30 mouse cellular contexts compared by ENCODE assay signal in genomic region chr9:62235501-62235900, GRCm38 (mm10). TPM values are rescaled to one million over a fixed set of nuclear protein-coding genes. Genes with fewer than 3 reads are reported as not detected.
DNase-seq lines count a peak whose midpoint lies in the region; ATAC-seq and TF ChIP-seq lines count a peak whose summit lies in the region.
"Had no signal": no experiment of that assay in that cellular context is flagged by ENCODE, and none has a peak within 500 bp of the region (broad histone marks: within the 10 kb centered on the region; RNA-seq: fewer than 3 reads in every experiment).

No protein-coding gene starts in this region.

- TF ChIP-seq POLR2A in heart, adult 2 months (IDR thresholded peaks at IDR 0.05; ENCODE audit: insufficient read depth, low read depth, low read length) = no peak

- TF ChIP-seq EP300 in heart, adult 2 months (IDR thresholded peaks at IDR 0.05; ENCODE audit: insufficient read depth, low read depth, low read length) = no peak

- H3K9me3 ChIP-seq in forebrain, embryonic 12.5 days = no peaks in the 10 kb centered on the region
- H3K9me3 ChIP-seq: embryonic facial prominence, embryonic 13.5 days; heart, embryonic 12.5 days; heart, embryonic 15.5 days; hindbrain, embryonic 12.5 days; hindbrain, embryonic 15.5 days had no signal

- no peaks in the 10 kb centered on the region for H3K79me2 ChIP-seq in heart, adult 2 months (replicated peaks; ENCODE audit: control insufficient read depth, insufficient read depth, low read length)

- peak; percentile 35; the same call in 1 of the 2 replicates for ATAC-seq in granulocyte monocyte progenitor cell, adult 5-6 weeks (replicated peaks; ENCODE audit: poor library complexity, severe bottlenecking)
- no peak for ATAC-seq in forebrain, embryonic 12.5 days (ENCODE audit: low FRiP score)
- ATAC-seq: activated CD4-positive, CD25-positive, alpha-beta regulatory T cell, adult 4 months; forebrain, embryonic 13.5 days; forebrain, embryonic 16.5 days; intestine, postnatal 0 days had no signal

- no peaks in the 10 kb centered on the region for H3K36me3 ChIP-seq in heart, adult 2 months (ENCODE audit: control insufficient read depth, insufficient read depth, low read length)
- H3K36me3 ChIP-seq in forebrain, embryonic 12.5 days (replicated peaks) = no peaks in the 10 kb centered on the region
- H3K36me3 ChIP-seq: embryonic facial prominence, embryonic 10.5 days; embryonic facial prominence, embryonic 13.5 days; heart, embryonic 12.5 days; heart, embryonic 15.5 days; hindbrain, embryonic 12.5 days; hindbrain, embryonic 15.5 days had no signal

- DNase-seq in heart, adult 2 months = peak in 1 of 2 experiments; percentile 19
- no peak for DNase-seq in heart, postnatal 25 days (ENCODE audit: low spot score)
- DNase-seq in testis, postnatal 10 days (ENCODE audit: low spot score) = peak; percentile 21
- no peak for DNase-seq in testis, postnatal 14 days (ENCODE audit: low spot score)
- DNase-seq: adrenal gland, adult 8-10 months; adrenal gland, postnatal 36 days; cerebellum, adult 11 months; cerebellum, adult 2 months; cerebellum, adult 9-11 months; cerebellum, postnatal 36 days; embryo, embryonic 11 days; gastrocnemius, postnatal 14 days; heart, postnatal 10 days had no signal

- H3K4me3 ChIP-seq in heart, adult 2 months = no peak overlapping the region
- no peak overlapping the region for H3K4me3 ChIP-seq in forebrain, embryonic 12.5 days (replicated peaks)
- H3K4me3 ChIP-seq: embryonic facial prominence, embryonic 10.5 days; embryonic facial prominence, embryonic 13.5 days; erythroblast, embryonic 14.5 days; forebrain, embryonic 13.5 days; heart, embryonic 12.5 days; heart, embryonic 15.5 days; hindbrain, embryonic 12.5 days; hindbrain, embryonic 15.5 days had no signal

- peak overlapping the region; percentile 43 for H3K27ac ChIP-seq in heart, adult 2 months
- no peak overlapping the region for H3K27ac ChIP-seq in forebrain, embryonic 12.5 days
- H3K27ac ChIP-seq: embryonic facial prominence, embryonic 10.5 days; embryonic facial prominence, embryonic 13.5 days; forebrain, embryonic 13.5 days; heart, embryonic 15.5 days; hindbrain, embryonic 12.5 days; hindbrain, embryonic 15.5 days had no signal

- no peak overlapping the region for H3K9ac ChIP-seq in heart, adult 2 months (ENCODE audit: low read depth, low read length)
- no peak overlapping the region for H3K9ac ChIP-seq in forebrain, embryonic 12.5 days
- H3K9ac ChIP-seq: embryonic facial prominence, embryonic 13.5 days; forebrain, embryonic 13.5 days; heart, embryonic 12.5 days; heart, embryonic 15.5 days; hindbrain, embryonic 12.5 days; hindbrain, embryonic 15.5 days had no signal

- 47% methylated on average over 2 of the region's 2 CpGs for WGBS in heart, adult 2 months
- 91% methylated on average over 2 of the region's 2 CpGs for WGBS in forebrain, embryonic 12.5 days

- TF ChIP-seq CTCF in heart, adult 2 months (IDR thresholded peaks at IDR 0.05) = no peak

- H3K4me2 ChIP-seq in forebrain, embryonic 12.5 days = no peak overlapping the region
- H3K4me2 ChIP-seq: embryonic facial prominence, embryonic 13.5 days; forebrain, embryonic 13.5 days; heart, embryonic 12.5 days; heart, embryonic 15.5 days; hindbrain, embryonic 12.5 days; hindbrain, embryonic 15.5 days had no signal

- no peaks in the 10 kb centered on the region for H3K27me3 ChIP-seq in heart, adult 2 months (ENCODE audit: control insufficient read depth, insufficient read depth, low read length)
- no peaks in the 10 kb centered on the region for H3K27me3 ChIP-seq in forebrain, embryonic 12.5 days
- H3K27me3 ChIP-seq: embryonic facial prominence, embryonic 13.5 days; forebrain, embryonic 13.5 days; heart, embryonic 12.5 days; heart, embryonic 15.5 days; hindbrain, embryonic 12.5 days; hindbrain, embryonic 15.5 days had no signal

- peaks cover 12% of the 10 kb centered on the region for H3K4me1 ChIP-seq in heart, adult 2 months (ENCODE audit: control insufficient read depth, insufficient read depth, low read length)
- H3K4me1 ChIP-seq in forebrain, embryonic 12.5 days = peaks cover 5% of the 10 kb centered on the region; the same call in 1 of the 2 replicates

- intact Hi-C loops in heart, adult 2 months (cut with DNase I) = no loop called here
- intact Hi-C loops in heart, postnatal 25 days (cut with DNase I) = no loop called here

RNA-seq across cellular contexts. Expression of gene Spesp1, which starts 46.5 kb away (rescaled TPM):
- not detected for total RNA-seq in heart, adult 2 months (2021)
- polyA plus RNA-seq in heart, adult 2 months (2012; rRNA removed) = 0.06 and 0.09 TPM in 2 replicates
- total RNA-seq in heart, postnatal 25 days (2021) = not detected
- total RNA-seq in granulocyte monocyte progenitor cell, adult 5-6 weeks (2014; fragmentation: Nextera tagmentation) = not detected in 2 replicates
- total RNA-seq in granulocyte monocyte progenitor cell, adult 5-6 weeks (2017) = not detected in 2 replicates
- not detected in 2 replicates for polyA plus RNA-seq in forebrain, embryonic 12.5 days (2016; fragmentation: Nextera tagmentation; extraction: Ambion mirVana)
- total RNA-seq: adrenal gland, adult 8-10 months; adrenal gland, postnatal 36 days; gastrocnemius, adult 18-20 months; gastrocnemius, postnatal 14 days; heart, postnatal 10 days; hematopoietic stem cell, adult 5-6 weeks had no signal
- polyA plus RNA-seq: activated CD4-positive, CD25-positive, alpha-beta regulatory T cell, adult 4 months; cerebellum, adult 2 months; cortical plate, adult 2 months; embryonic facial prominence, embryonic 10.5 days; embryonic facial prominence, embryonic 13.5 days; erythroblast, embryonic 14.5 days; forebrain, embryonic 13.5 days; forebrain, embryonic 16.5 days; heart, embryonic 12.5 days; heart, embryonic 15.5 days; hindbrain, embryonic 12.5 days; hindbrain, embryonic 15.5 days; intestine, embryonic 14.5 days; intestine, postnatal 0 days had no signal
